Mouse (Mus musculus) midbrain, embryonic 15.5 days (tissue): ENCODE data around the gene Kremen2. TPM values are rescaled to one million over a fixed set of nuclear protein-coding genes. Genes with fewer than 3 reads are reported as not detected.

Source experiments
- ATAC-seq: fragments of 200-750 bp; cut with Nextera tagmentation; replicated peaks from 2 replicates; pipeline ENCODE4 v1.8.0; 2017; ENCODE audit warnings: moderate TSS enrichment
- H3K27ac ChIP-seq: fragments of 300-500 bp; sonication (generic); 2 replicates; pipeline ENCODE4 v1.5.1; 2015; ENCODE audit warnings: mild to moderate bottlenecking, inconsistent platforms
- H3K27me3 ChIP-seq: fragments of 300-500 bp; sonication (generic); replicated peaks from 2 replicates; pipeline ENCODE4 v1.6.1; 2015; ENCODE audit warnings: inconsistent platforms
- H3K36me3 ChIP-seq: fragments of 300-500 bp; sonication (generic); replicated peaks from 2 replicates; pipeline ENCODE4 v1.6.1; 2015; ENCODE audit warnings: inconsistent platforms
- H3K4me1 ChIP-seq: fragments of 300-500 bp; sonication (generic); 2 replicates; pipeline ENCODE4 v1.6.1; 2015; ENCODE audit warnings: inconsistent platforms
- H3K4me2 ChIP-seq: fragments of 300-500 bp; sonication (generic); 2 replicates; pipeline ENCODE4 v1.6.1; 2015; ENCODE audit warnings: inconsistent platforms, mild to moderate bottlenecking, moderate library complexity
- H3K4me3 ChIP-seq: fragments of 300-500 bp; sonication (generic); 2 replicates; pipeline ENCODE4 v1.5.1; 2015; ENCODE audit warnings: mild to moderate bottlenecking, inconsistent platforms
- H3K9ac ChIP-seq: fragments of 300-500 bp; sonication (generic); 2 replicates; pipeline ENCODE4 v1.6.1; 2015; ENCODE audit warnings: mild to moderate bottlenecking, inconsistent platforms
- H3K9me3 ChIP-seq: fragments of 300-500 bp; sonication (generic); 2 replicates; pipeline ENCODE4 v1.6.1; 2016; ENCODE audit warnings: inconsistent platforms
- WGBS: fragments of 180-500 bp; shearing (Covaris S2); methylation state at CpG from one replicate; pipeline ENCODE4 v1.1.7; 2015; ENCODE audit warnings: mixed read lengths; 5-methylcytosine and 5-hydroxymethylcytosine counted together
- polyA plus RNA-seq: library from polyadenylated mRNA; unstranded; fragments of >200 nt; fragmentation: Nextera tagmentation; extraction: Ambion mirVana; gene quantifications from 2 replicates; pipeline ENCODE4 v1.2.1, GENCODE M21; 2015

The Kremen2 gene
- polyA plus RNA-seq, 1 experiment from 2014 or later, result 1.5 TPM

GRCm38 (mm10) chr17:23755689-23756088, 10.1 kb upstream of the Kremen2 start:
- H3K9me3 ChIP-seq, result no peaks in the 10 kb centered on the region
- WGBS, result 93% methylated on average over 13 of the region's 13 CpGs
- no peak overlapping the region for H3K4me2 ChIP-seq
- H3K27me3 ChIP-seq, result no peaks in the 10 kb centered on the region
- no peak overlapping the region for H3K27ac ChIP-seq
- no peak for ATAC-seq
- no peak overlapping the region for H3K9ac ChIP-seq
- H3K4me3 ChIP-seq, result no peak overlapping the region
- H3K4me1 ChIP-seq, result no peaks in the 10 kb centered on the region
- H3K36me3 ChIP-seq, result peaks cover 71% of the 10 kb centered on the region

- no peak for ATAC-seq
- no peak overlapping the region for H3K27ac ChIP-seq
- peaks cover 25% of the 10 kb centered on the region for H3K27me3 ChIP-seq
- H3K36me3 ChIP-seq, result peaks cover 21% of the 10 kb centered on the region
- 82% methylated on average over 11 of the region's 11 CpGs for WGBS
- H3K4me1 ChIP-seq, result peaks cover 18% of the 10 kb centered on the region
- no peak overlapping the region for H3K9ac ChIP-seq
- no peak overlapping the region for H3K4me3 ChIP-seq
- H3K9me3 ChIP-seq, result no peaks in the 10 kb centered on the region
- no peak overlapping the region for H3K4me2 ChIP-seq
Measured at GRCm38 (mm10) chr17:23749400-23750191, 4.0 kb upstream of the Kremen2 start.

GRCm38 (mm10) chr17:23748631-23749391, 3.2 kb upstream of the Kremen2 start:
- peaks cover 14% of the 10 kb centered on the region for H3K36me3 ChIP-seq
- WGBS, result 37% methylated on average over 10 of the region's 10 CpGs
- peaks cover 19% of the 10 kb centered on the region for H3K4me1 ChIP-seq
- H3K9me3 ChIP-seq, result no peaks in the 10 kb centered on the region
- H3K9ac ChIP-seq, result no peak overlapping the region
- no peak overlapping the region for H3K27ac ChIP-seq
- no peak for ATAC-seq
- H3K4me3 ChIP-seq, result no peak overlapping the region
- H3K27me3 ChIP-seq, result peaks cover 31% of the 10 kb centered on the region
- H3K4me2 ChIP-seq, result no peak overlapping the region

- H3K4me1 ChIP-seq, result peaks cover 19% of the 10 kb centered on the region
- ATAC-seq, result no peak
- H3K9ac ChIP-seq, result no peak overlapping the region
- WGBS, result 49% methylated on average over 6 of the region's 6 CpGs
- H3K36me3 ChIP-seq, result peaks cover 6% of the 10 kb centered on the region
- no peak overlapping the region for H3K27ac ChIP-seq
- H3K27me3 ChIP-seq, result peaks cover 39% of the 10 kb centered on the region
- H3K4me2 ChIP-seq, result no peak overlapping the region
- H3K4me3 ChIP-seq, result no peak overlapping the region
- no peaks in the 10 kb centered on the region for H3K9me3 ChIP-seq
Measured at GRCm38 (mm10) chr17:23748026-23748425, 2.4 kb upstream of the Kremen2 start.

- WGBS, result 85% methylated on average over 3 of the region's 3 CpGs
- no peak overlapping the region for H3K27ac ChIP-seq
- no peak overlapping the region for H3K4me2 ChIP-seq
- no peak for ATAC-seq
- H3K4me3 ChIP-seq, result no peak overlapping the region
- no peaks in the 10 kb centered on the region for H3K9me3 ChIP-seq
- H3K4me1 ChIP-seq, result peaks cover 21% of the 10 kb centered on the region
- H3K27me3 ChIP-seq, result peaks cover 45% of the 10 kb centered on the region
- peaks cover under 1% of the 10 kb centered on the region for H3K36me3 ChIP-seq
- H3K9ac ChIP-seq, result no peak overlapping the region
Measured at GRCm38 (mm10) chr17:23747471-23747870, 1.8 kb upstream of the Kremen2 start.

GRCm38 (mm10) chr17:23746767-23747166, 1.1 kb upstream of the Kremen2 start:
- Histone ChIP-seq H3K9ac (no peak overlapping the region), H3K36me3 (no peaks in the 10 kb centered on the region; the same call in 1 of the 2 replicates), H3K9me3 (no peaks in the 10 kb centered on the region), H3K4me2 (no peak overlapping the region), H3K4me3 (no peak overlapping the region), H3K27me3 (peaks cover 52% of the 10 kb centered on the region), H3K4me1 (peaks cover 27% of the 10 kb centered on the region), H3K27ac (no peak overlapping the region)
- 89% methylated on average over 3 of the region's 3 CpGs for WGBS
- ATAC-seq, result no peak

GRCm38 (mm10) chr17:23746311-23746710, 678 bp upstream of the Kremen2 start:
- Histone ChIP-seq H3K9me3 (no peaks in the 10 kb centered on the region), H3K4me3 (peak overlapping the region; percentile 45; the same call in 1 of the 2 replicates), H3K4me1 (peaks cover 27% of the 10 kb centered on the region), H3K27ac (no peak overlapping the region), H3K36me3 (no peaks in the 10 kb centered on the region; the same call in 1 of the 2 replicates), H3K9ac (no peak overlapping the region), H3K4me2 (peak overlapping the region; percentile 86), H3K27me3 (peaks cover 56% of the 10 kb centered on the region)
- no peak; the same call in 1 of the 2 replicates for ATAC-seq
- WGBS, result 3% methylated on average over 12 of the region's 12 CpGs

GRCm38 (mm10) chr17:23744651-23745050, 982 bp downstream of the Kremen2 start:
- Histone ChIP-seq H3K36me3 (no peaks in the 10 kb centered on the region), H3K4me2 (peak overlapping the region; percentile 86), H3K4me3 (peak overlapping the region; percentile 45), H3K27me3 (peaks cover 64% of the 10 kb centered on the region), H3K27ac (no peak overlapping the region), H3K4me1 (peaks cover 33% of the 10 kb centered on the region), H3K9ac (no peak overlapping the region), H3K9me3 (no peaks in the 10 kb centered on the region)
- WGBS, result 3% methylated on average over 14 of the region's 14 CpGs
- no peak for ATAC-seq

- no peak for ATAC-seq
- H3K9me3 ChIP-seq, result no peaks in the 10 kb centered on the region
- WGBS, result 21% methylated on average over 8 of the region's 8 CpGs
- peaks cover 37% of the 10 kb centered on the region for H3K4me1 ChIP-seq
- H3K27me3 ChIP-seq, result peaks cover 64% of the 10 kb centered on the region
- no peak overlapping the region for H3K9ac ChIP-seq
- no peak overlapping the region for H3K4me3 ChIP-seq
- H3K36me3 ChIP-seq, result no peaks in the 10 kb centered on the region
- H3K27ac ChIP-seq, result no peak overlapping the region
- H3K4me2 ChIP-seq, result no peak overlapping the region
Measured at GRCm38 (mm10) chr17:23744076-23744475, 1.6 kb downstream of the Kremen2 start.

- WGBS, result 63% methylated on average over 12 of the region's 12 CpGs
- peaks cover 64% of the 10 kb centered on the region for H3K27me3 ChIP-seq
- no peaks in the 10 kb centered on the region for H3K9me3 ChIP-seq
- no peak for ATAC-seq
- peaks cover 48% of the 10 kb centered on the region for H3K4me1 ChIP-seq
- H3K4me3 ChIP-seq, result peak overlapping the region; percentile 22; the same call in 1 of the 2 replicates
- H3K36me3 ChIP-seq, result no peaks in the 10 kb centered on the region
- no peak overlapping the region for H3K27ac ChIP-seq
- no peak overlapping the region for H3K4me2 ChIP-seq
- no peak overlapping the region for H3K9ac ChIP-seq
Measured at GRCm38 (mm10) chr17:23742941-23743340, 2.7 kb downstream of the Kremen2 start.

- Histone ChIP-seq H3K27ac (no peak overlapping the region), H3K4me1 (peaks cover 54% of the 10 kb centered on the region), H3K27me3 (peaks cover 59% of the 10 kb centered on the region), H3K36me3 (no peaks in the 10 kb centered on the region), H3K9me3 (no peaks in the 10 kb centered on the region), H3K4me2 (peak overlapping the region; percentile 40), H3K4me3 (peak overlapping the region; percentile 22), H3K9ac (no peak overlapping the region)
- ATAC-seq, result no peak
- WGBS, result 8% methylated on average over 44 of the region's 44 CpGs
Measured at GRCm38 (mm10) chr17:23742210-23742793, 3.3 kb downstream of the Kremen2 start.
